Mouse (Mus musculus) effector memory CD4-positive, alpha-beta T cell, adult 5 months (primary cell): ENCODE measurements around the gene Rab2b. TPM values are rescaled to one million over a fixed set of nuclear protein-coding genes. Genes with fewer than 3 reads are reported as not detected.

Experiments used
- polyA plus RNA-seq: library from polyadenylated mRNA; unstranded; fragments of 100-300 nt; shearing (Covaris generic); gene quantifications from one replicate; pipeline ENCODE4 v1.2.1, GENCODE M21; 2017

The Rab2b gene
- polyA plus RNA-seq, result 24.1 TPM

GRCm38 (mm10) chr14:52278932-52279746 is at the start of gene Rab2b, which contains the start of gene Tox4:
Gene Rab2b (minus strand): TSS chr14:52279545.
Gene Tox4 (plus strand): TSS chr14:52279146.

GRCm38 (mm10) chr14:52327910-52328812 is 48.8 kb upstream of the Rab2b start, which contains the start of gene Sall2:
Gene Sall2 (minus strand): TSS chr14:52328762.

GRCm38 (mm10) chr14:52304644-52305271 is 25.4 kb upstream of the Rab2b start, which contains the start of gene Mettl3:
Gene Mettl3 (minus strand): TSS chr14:52305128.

GRCm38 (mm10) chr14:52257484-52258213 is 21.7 kb downstream of the Rab2b start, which contains the start of gene Chd8:
Gene Chd8 (minus strand): TSS chr14:52257780.

Other genes with a start within 250 kb of the Rab2b start
- not detected for gene Olfr221, start 237.1 kb downstream of the Rab2b start, polyA plus RNA-seq
- 473 TPM for gene Hnrnpc, start 175.5 kb downstream of the Rab2b start, polyA plus RNA-seq
- 2.1 TPM for gene Rpgrip1, start 168.8 kb downstream of the Rab2b start, polyA plus RNA-seq
- 14.9 TPM for gene Supt16, start 82.1 kb downstream of the Rab2b start, polyA plus RNA-seq
- 29.7 TPM for gene Chd8, start 21.8 kb downstream of the Rab2b start, polyA plus RNA-seq
- 128 TPM for gene Tox4, start 399 bp downstream of the Rab2b start, polyA plus RNA-seq
- 51.2 TPM for gene Mettl3, start 25.6 kb upstream of the Rab2b start, polyA plus RNA-seq
- 1.00 TPM for gene Sall2, start 49.2 kb upstream of the Rab2b start, polyA plus RNA-seq
- not detected for gene Olfr1513, start 76.9 kb upstream of the Rab2b start, polyA plus RNA-seq
- not detected for gene Olfr1512, start 99.6 kb upstream of the Rab2b start, polyA plus RNA-seq
- not detected for gene Olfr1511, start 117.8 kb upstream of the Rab2b start, polyA plus RNA-seq
- gene Olfr1510, start 134.8 kb upstream of the Rab2b start, polyA plus RNA-seq, result not detected
- gene Olfr1509, start 163.4 kb upstream of the Rab2b start, polyA plus RNA-seq, result not detected
- gene Olfr1508, start 187.9 kb upstream of the Rab2b start, polyA plus RNA-seq, result not detected
- gene Olfr1507, start 216.2 kb upstream of the Rab2b start, polyA plus RNA-seq, result not detected